Mouse (Mus musculus) hindbrain, embryonic 11.5 days (tissue): ENCODE results near the gene D6Wsu163e. TPM values are rescaled to one million over a fixed set of nuclear protein-coding genes. Genes with fewer than 3 reads are reported as not detected.

Experiments used
- ATAC-seq: fragments of 200-750 bp; cut with Nextera tagmentation; 2 replicates; pipeline ENCODE4 v1.8.0; 2017; ENCODE audit warnings: mild to moderate bottlenecking, moderate TSS enrichment, moderate library complexity; ENCODE audit not compliant: low FRiP score
- DNase-seq: peaks from one replicate; pipeline ENCODE4 v3.0.0-alpha.2; 2015; ENCODE audit warnings: low spot score
- H3K27ac ChIP-seq: fragments of 300-500 bp; sonication (generic); 2 replicates; pipeline ENCODE4 v1.5.1; 2014; ENCODE audit warnings: mild to moderate bottlenecking, low read depth, low read length
- H3K27me3 ChIP-seq: fragments of 300-500 bp; sonication (generic); 2 replicates; pipeline ENCODE4 v1.6.1; 2014; ENCODE audit warnings: mild to moderate bottlenecking, low read length, moderate library complexity, mixed read lengths; ENCODE audit not compliant: control insufficient read depth, insufficient read depth
- H3K36me3 ChIP-seq: fragments of 300-500 bp; sonication (generic); 2 replicates; pipeline ENCODE4 v1.6.1; 2014; ENCODE audit warnings: mild to moderate bottlenecking, low read length, moderate library complexity, mixed read lengths; ENCODE audit not compliant: control insufficient read depth, insufficient read depth
- H3K4me1 ChIP-seq: fragments of 300-500 bp; sonication (generic); replicated peaks from 2 replicates; pipeline ENCODE4 v1.6.1; 2014; ENCODE audit warnings: low read length, mixed read lengths; ENCODE audit not compliant: control insufficient read depth, insufficient read depth
- H3K4me2 ChIP-seq: fragments of 300-500 bp; sonication (generic); replicated peaks from 2 replicates; pipeline ENCODE4 v1.6.1; 2014; ENCODE audit warnings: mild to moderate bottlenecking, low read depth, low read length
- H3K4me3 ChIP-seq: fragments of 300-500 bp; sonication (generic); 2 replicates; pipeline ENCODE4 v1.5.1; 2014; ENCODE audit warnings: low read depth, low read length
- H3K9ac ChIP-seq: fragments of 300-500 bp; sonication (generic); 2 replicates; pipeline ENCODE4 v1.6.1; 2014; ENCODE audit warnings: low read depth, low read length
- H3K9me3 ChIP-seq: fragments of 300-500 bp; sonication (generic); 2 replicates; pipeline ENCODE4 v1.6.1; 2016; ENCODE audit warnings: low read length; ENCODE audit not compliant: control insufficient read depth
- WGBS: fragments of 180-500 bp; shearing (Covaris S2); extraction: QIAGEN DNeasy Blood & Tissue Kit; methylation state at CpG from one replicate; pipeline ENCODE4 v1.1.7; 2014; 5-methylcytosine and 5-hydroxymethylcytosine counted together
- polyA plus RNA-seq: library from polyadenylated mRNA; unstranded; fragments of >200 nt; fragmentation: Nextera tagmentation; extraction: Ambion mirVana; gene quantifications from 2 replicates; pipeline ENCODE4 v1.2.1, GENCODE M21; 2014

The D6Wsu163e gene
- polyA plus RNA-seq, 1 experiment from 2014 or later, result 19.3 TPM

DNA sequence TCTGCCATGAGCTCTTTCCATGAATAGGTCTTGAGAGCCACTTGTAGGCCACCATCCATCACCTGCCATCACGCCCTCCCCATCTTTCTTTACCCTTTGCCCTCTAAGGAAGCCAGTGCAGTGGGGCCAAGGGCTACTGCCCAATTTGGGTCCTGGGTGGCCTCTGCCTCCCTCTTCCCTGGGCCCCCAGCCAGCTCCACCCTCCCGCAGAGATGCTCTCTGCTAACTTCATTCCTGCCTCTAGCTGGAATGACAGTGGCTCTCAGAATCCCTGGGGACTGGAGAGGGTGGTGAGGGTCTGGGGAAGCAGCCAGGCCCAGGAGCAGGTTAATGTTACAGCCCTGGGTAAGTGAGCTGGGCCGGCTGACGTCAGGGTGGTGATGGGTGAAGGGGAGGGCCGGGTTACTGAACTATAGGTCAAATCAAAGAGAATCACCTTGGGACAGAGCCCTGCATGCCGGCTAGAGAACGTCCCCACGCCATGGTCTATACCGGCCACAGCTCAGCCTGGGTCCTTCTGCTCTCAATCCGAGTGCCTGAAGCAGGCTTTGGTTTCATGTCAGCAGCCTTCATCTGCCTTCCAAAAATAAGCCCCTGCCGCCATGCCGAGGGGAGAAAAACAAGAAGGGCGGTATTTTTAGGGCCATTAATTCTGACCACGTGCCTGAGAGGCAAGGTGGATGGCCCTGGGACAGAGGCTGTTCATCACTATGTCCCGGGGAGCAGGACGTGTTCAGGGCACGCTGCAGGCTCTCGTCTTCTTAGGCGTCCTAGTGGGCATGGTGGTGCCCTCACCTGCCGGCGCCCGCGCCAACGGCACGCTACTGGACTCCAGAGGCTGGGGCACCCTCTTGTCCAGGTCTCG is 75.4 kb downstream of the D6Wsu163e start, which contains the start of gene Fgf6:
Gene Fgf6 (plus strand): TSS at position 681 of the 865 bp plus-strand sequence.
- Histone ChIP-seq H3K4me3 (no peak within 1 kb of the TSS), H3K9me3 (no peaks in the 10 kb centered on the region), H3K36me3 (no peaks in the 10 kb centered on the region), H3K27ac (no peak within 1 kb of the TSS), H3K27me3 (no peaks in the 10 kb centered on the region), H3K4me1 (no peaks in the 10 kb centered on the region), H3K9ac (no peak within 1 kb of the TSS), H3K4me2 (no peak within 1 kb of the TSS)
- WGBS, result 78% methylated on average over 26 of the region's 26 CpGs
- ATAC-seq (no peak), DNase-seq (no peak)

GRCm38 (mm10) chr6:127019254-127019653 is 79.5 kb downstream of the D6Wsu163e start:
- WGBS, result 2% methylated on average over 6 of the region's 6 CpGs
- Histone ChIP-seq H3K9ac (no peak overlapping the region), H3K36me3 (no peaks in the 10 kb centered on the region), H3K27me3 (no peaks in the 10 kb centered on the region; the same call in 1 of the 2 replicates), H3K9me3 (no peaks in the 10 kb centered on the region), H3K4me3 (no peak overlapping the region), H3K4me2 (no peak overlapping the region), H3K4me1 (no peaks in the 10 kb centered on the region), H3K27ac (no peak overlapping the region)
- ATAC-seq (no peak), DNase-seq (no peak)

- H3K4me2 ChIP-seq, result no peak overlapping the region
These were observed 80.7 kb downstream of the D6Wsu163e start for GRCm38 (mm10) chr6:127020431-127020830.

DNA sequence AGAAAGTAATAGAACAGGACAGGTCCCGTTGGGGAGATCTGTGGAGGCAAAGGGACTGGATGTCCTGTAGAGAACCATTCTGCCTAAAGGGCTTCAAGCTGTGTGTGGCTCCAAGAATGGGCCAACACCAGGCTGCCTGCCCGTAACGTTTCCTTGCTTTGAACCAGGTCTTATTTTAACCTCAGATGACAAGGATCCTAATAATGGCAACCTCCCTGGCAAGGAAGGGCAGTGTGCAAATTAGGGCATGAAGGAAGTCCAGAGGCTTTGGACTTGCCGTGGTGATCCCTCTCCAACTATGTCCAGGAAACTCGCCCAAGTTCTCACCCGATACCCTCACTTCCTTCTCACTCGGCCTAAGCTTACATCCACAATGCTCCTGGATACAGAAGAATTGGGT is 85.1 kb downstream of the D6Wsu163e start:
- DNase-seq (no peak), ATAC-seq (no peak)
- no peaks in the 10 kb centered on the region for H3K36me3 ChIP-seq
- H3K4me1 ChIP-seq, result no peaks in the 10 kb centered on the region
- no peak overlapping the region for H3K4me2 ChIP-seq
- WGBS, result 76% methylated on average over 7 of the region's 7 CpGs
- no peak overlapping the region for H3K9ac ChIP-seq
- no peaks in the 10 kb centered on the region for H3K9me3 ChIP-seq
- H3K27ac ChIP-seq, result no peak overlapping the region
- H3K4me3 ChIP-seq, result no peak overlapping the region
- no peaks in the 10 kb centered on the region; the same call in 1 of the 2 replicates for H3K27me3 ChIP-seq

More at GRCm38 (mm10) chr6:127020431-127020830, 80.7 kb downstream of the D6Wsu163e start:
- Histone ChIP-seq H3K4me3 (no peak overlapping the region), H3K9ac (no peak overlapping the region), H3K36me3 (no peaks in the 10 kb centered on the region), H3K27me3 (no peaks in the 10 kb centered on the region; the same call in 1 of the 2 replicates), H3K4me1 (no peaks in the 10 kb centered on the region), H3K27ac (no peak overlapping the region), H3K9me3 (no peaks in the 10 kb centered on the region)
- ATAC-seq (no peak), DNase-seq (no peak)
- 13% methylated on average over 13 of the region's 13 CpGs for WGBS

Other genes starting within 250 kb of the D6Wsu163e start
- gene Kcna6, start 199.3 kb upstream of the D6Wsu163e start, polyA plus RNA-seq, result 5.0 and 6.2 TPM in 2 replicates
- gene Ndufa9, start 90.8 kb upstream of the D6Wsu163e start, polyA plus RNA-seq, result 183 and 200 TPM in 2 replicates
- 0.09 and 0.13 TPM in 2 replicates for gene Akap3, start 86.9 kb upstream of the D6Wsu163e start, polyA plus RNA-seq
- gene Dyrk4, start 18.1 kb upstream of the D6Wsu163e start, polyA plus RNA-seq, result not detected in 2 replicates
- 64.0 and 65.9 TPM in 2 replicates for gene Rad51ap1, start 375 bp upstream of the D6Wsu163e start, polyA plus RNA-seq
- 0.04 and 0.14 TPM in 2 replicates for gene Fgf6, start 75.6 kb downstream of the D6Wsu163e start, polyA plus RNA-seq
- gene Fgf23, start 132.9 kb downstream of the D6Wsu163e start, polyA plus RNA-seq, result 0.08 TPM in 1 of 2 replicates, not detected in the other
- 5.8 and 6.4 TPM in 2 replicates for gene Tigar, start 169.6 kb downstream of the D6Wsu163e start, polyA plus RNA-seq
- gene Ccnd2, start 212.2 kb downstream of the D6Wsu163e start, polyA plus RNA-seq, result 1,153 and 1,300 TPM in 2 replicates